Mouse (Mus musculus): ENCODE measurements at regions not wholly inside any gene's neighbourhood (a gene's known extent, or its start where the extent isn't known, plus 50 kb on each side); places are given as distances from the start of the nearest gene placed in this dataset.

DNA sequence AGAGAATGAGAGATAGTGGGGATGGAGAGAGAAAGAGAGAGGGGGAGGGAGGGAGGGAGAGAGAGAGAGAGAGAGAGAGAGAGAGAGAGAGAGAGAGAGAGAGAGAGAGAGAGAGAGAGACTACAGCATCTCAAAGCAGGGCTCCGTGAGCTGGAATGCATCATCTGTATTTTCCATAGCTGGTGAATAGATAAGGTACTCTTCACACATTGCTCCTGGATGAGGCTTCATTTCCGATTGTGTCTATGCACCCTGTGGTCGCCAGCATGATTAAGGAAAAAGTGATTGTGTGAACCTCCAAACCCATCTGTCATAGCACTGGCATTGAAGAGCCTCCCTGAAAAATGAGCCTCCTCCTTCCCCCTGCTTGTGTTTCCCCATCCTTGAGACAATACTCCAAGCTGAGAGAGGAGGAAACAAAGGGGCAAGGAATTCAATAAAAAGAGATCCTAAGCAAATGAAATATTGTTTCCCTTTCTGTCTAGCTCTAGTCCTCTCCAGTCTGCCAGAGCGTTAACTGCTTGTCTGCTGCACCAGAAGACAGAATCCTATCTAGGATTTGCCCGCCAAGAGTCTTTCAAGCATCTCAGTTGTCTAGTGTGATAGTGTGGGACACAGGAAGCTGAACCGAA is 130.4 kb upstream of the Spats2l start:
- no peak for DNase-seq (ENCODE audit: low spot score in 2 of 2)

- no peak for DNase-seq (ENCODE audit: low spot score in 2 of 2)
These were observed 109.0 kb upstream of the Spats2l start for GRCm38 (mm10) chr1:57664962-57665361.

GRCm38 (mm10) chr1:57665724-57666123 is 108.2 kb upstream of the Spats2l start:
- DNase-seq (ENCODE audit: low spot score in 2 of 2), result no peak

GRCm38 (mm10) chr1:57666179-57666693 is 107.7 kb upstream of the Spats2l start:
- no peak for DNase-seq (ENCODE audit: low spot score in 2 of 2)

- DNase-seq (ENCODE audit: low spot score in 2 of 2), result no peak
These were observed 100.5 kb upstream of the Spats2l start for GRCm38 (mm10) chr1:57673415-57673814.

- no peak for DNase-seq (ENCODE audit: low spot score in 2 of 2)
These were observed 99.8 kb upstream of the Spats2l start for GRCm38 (mm10) chr1:57673957-57674699.

DNA sequence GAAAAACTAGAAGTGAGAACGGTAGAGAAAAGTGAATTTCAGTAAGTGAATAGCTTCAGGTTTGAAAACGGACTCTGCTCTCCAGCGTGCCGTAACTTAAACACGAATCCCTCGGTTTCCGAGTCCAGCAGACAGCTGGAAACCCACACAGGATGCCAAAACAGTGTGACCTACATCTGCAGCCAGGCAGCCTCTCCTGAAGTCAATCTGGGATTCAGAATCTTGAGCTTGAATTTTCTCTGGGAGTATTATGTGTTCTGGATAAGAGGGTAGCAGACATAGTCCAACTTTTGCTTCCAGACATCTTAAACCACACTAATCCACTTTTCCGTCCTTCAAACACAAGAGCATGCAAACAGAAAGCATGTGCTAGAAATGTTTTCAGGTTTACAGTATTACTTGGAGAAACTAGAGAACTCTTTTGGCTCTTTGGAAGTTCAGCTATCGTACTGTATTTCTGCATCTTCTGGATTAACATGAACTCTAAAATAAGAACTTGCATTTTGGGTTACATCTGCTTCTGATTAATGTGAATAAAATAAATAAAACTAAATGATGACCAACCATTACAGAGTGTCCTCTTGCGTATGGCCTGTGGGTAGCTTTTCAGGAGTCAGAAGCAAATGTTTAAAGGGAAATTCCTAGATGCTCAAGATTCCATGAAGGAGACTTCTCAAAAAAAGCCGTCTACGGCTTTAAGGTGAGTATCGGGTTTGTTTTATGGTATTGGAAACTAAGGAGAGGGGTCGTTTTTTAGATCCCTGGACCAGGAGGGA is 89.4 kb upstream of the Spats2l start:
- no peak for DNase-seq (ENCODE audit: low spot score in 2 of 2)

DNA sequence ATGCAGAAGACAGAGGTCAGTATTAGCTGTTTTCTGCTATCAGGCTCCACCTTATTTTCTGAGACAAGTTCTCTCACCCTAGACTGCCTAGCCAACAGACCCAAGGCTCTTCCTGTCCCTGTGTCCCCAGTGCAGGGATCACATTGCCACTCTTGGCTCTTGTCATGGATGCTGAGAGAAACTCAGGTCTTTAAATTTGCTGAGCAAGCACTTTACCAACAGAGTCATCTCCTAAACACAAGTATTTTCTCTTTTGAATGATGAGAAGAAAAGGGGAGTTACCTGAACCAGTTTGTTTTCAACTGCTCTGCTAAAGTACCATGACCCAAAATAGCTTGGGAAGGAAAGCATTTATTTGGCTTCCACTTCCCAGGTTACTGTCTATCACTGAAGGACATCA is 84.7 kb upstream of the Spats2l start:
- DNase-seq (ENCODE audit: low spot score in 2 of 2), result no peak

DNA sequence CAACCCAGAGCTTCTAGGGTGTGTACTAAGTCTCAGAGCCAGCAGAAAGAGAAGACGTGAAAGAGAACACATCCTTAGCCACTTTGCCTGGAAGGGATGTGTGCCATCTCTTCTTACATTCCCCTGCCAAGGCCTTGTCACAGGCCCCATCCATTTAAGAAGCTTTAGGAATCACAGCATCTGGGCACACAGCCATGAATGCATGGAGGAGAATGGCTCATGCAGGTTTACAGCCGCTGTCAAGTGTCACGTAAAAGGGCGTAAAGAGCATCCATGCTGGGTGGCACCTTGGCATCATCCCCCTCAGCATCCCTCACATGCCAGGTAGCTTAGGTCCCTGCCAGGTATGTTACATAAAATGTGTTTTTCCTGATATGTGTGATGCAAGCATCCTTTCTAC is 66.1 kb upstream of the Spats2l start:
- DNase-seq (ENCODE audit: low spot score in 2 of 2), result no peak

- DNase-seq (ENCODE audit: low spot score in 2 of 2), result no peak
These were observed 61.0 kb upstream of the Spats2l start for GRCm38 (mm10) chr1:57712916-57713503.

GRCm38 (mm10) chr1:57717139-57717800 is 56.7 kb upstream of the Spats2l start:
- no peak for DNase-seq (ENCODE audit: low spot score in 2 of 2)

GRCm38 (mm10) chr1:57718409-57718808 is 55.6 kb upstream of the Spats2l start:
- DNase-seq (ENCODE audit: low spot score in 2 of 2), result no peak

All from spleen, postnatal 4 days (tissue).